Mouse (Mus musculus) intestine, embryonic 15.5 days (tissue): Measurements from ENCODE around the gene Marc2. TPM values are rescaled to one million over a fixed set of nuclear protein-coding genes. Genes with fewer than 3 reads are reported as not detected.

Experiments
- ATAC-seq: fragments of 200-750 bp; cut with Nextera tagmentation; 2 replicates; pipeline ENCODE4 v1.8.0; 2017; ENCODE audit warnings: moderate TSS enrichment, moderate library complexity
- H3K27ac ChIP-seq: fragments of 300-500 bp; sonication (generic); 2 replicates; pipeline ENCODE4 v1.5.1; 2015; ENCODE audit warnings: mild to moderate bottlenecking, inconsistent platforms
- H3K27me3 ChIP-seq: fragments of 300-500 bp; sonication (generic); replicated peaks from 2 replicates; pipeline ENCODE4 v1.6.1; 2015; ENCODE audit warnings: inconsistent platforms
- H3K36me3 ChIP-seq: fragments of 300-500 bp; sonication (generic); 2 replicates; pipeline ENCODE4 v1.6.1; 2015; ENCODE audit warnings: inconsistent platforms
- H3K4me1 ChIP-seq: fragments of 300-500 bp; sonication (generic); replicated peaks from 2 replicates; pipeline ENCODE4 v1.6.1; 2015; ENCODE audit warnings: inconsistent platforms
- H3K4me2 ChIP-seq: fragments of 300-500 bp; sonication (generic); replicated peaks from 2 replicates; pipeline ENCODE4 v1.6.1; 2015; ENCODE audit warnings: mild to moderate bottlenecking, inconsistent platforms
- H3K4me3 ChIP-seq: fragments of 300-500 bp; sonication (generic); replicated peaks from 2 replicates; pipeline ENCODE4 v1.5.1; 2015; ENCODE audit warnings: inconsistent platforms
- H3K9ac ChIP-seq: fragments of 300-500 bp; sonication (generic); 2 replicates; pipeline ENCODE4 v1.6.1; 2015; ENCODE audit warnings: inconsistent platforms
- H3K9me3 ChIP-seq: fragments of 300-500 bp; sonication (generic); 2 replicates; pipeline ENCODE4 v1.6.1; 2016; ENCODE audit warnings: inconsistent platforms
- WGBS: fragments of 180-500 bp; shearing (Covaris S2); methylation state at CpG from one replicate; pipeline ENCODE4 v1.1.7; 2015; 5-methylcytosine and 5-hydroxymethylcytosine counted together
- polyA plus RNA-seq: library from polyadenylated mRNA; unstranded; fragments of >200 nt; fragmentation: Nextera tagmentation; extraction: Ambion mirVana; gene quantifications from 2 replicates; pipeline ENCODE4 v1.2.1, GENCODE M21; 2015

Marc2 gene
- 361 and 402 TPM in 2 replicates for polyA plus RNA-seq

GRCm38 (mm10) chr1:184846092-184846750, at the start of gene Marc2:
Marc2 (minus strand) TSS chr1:184846451.
- 3% methylated on average over 18 of the region's 18 CpGs for WGBS
- peaks cover 14% of the 10 kb centered on the region; the same call in 1 of the 2 replicates for H3K4me1 ChIP-seq
- no peaks in the 10 kb centered on the region for H3K9me3 ChIP-seq
- H3K27ac ChIP-seq, result peak within 1 kb of the TSS; percentile 94
- H3K36me3 ChIP-seq, result peaks cover under 1% of the 10 kb centered on the region; the same call in 1 of the 2 replicates
- H3K27me3 ChIP-seq, result no peaks in the 10 kb centered on the region
- peak within 1 kb of the TSS; percentile 78 for H3K4me2 ChIP-seq
- H3K4me3 ChIP-seq, result peak within 1 kb of the TSS; percentile 96
- peak within 1 kb of the TSS; percentile 95 for H3K9ac ChIP-seq
- ATAC-seq, result peak; percentile 59

DNA sequence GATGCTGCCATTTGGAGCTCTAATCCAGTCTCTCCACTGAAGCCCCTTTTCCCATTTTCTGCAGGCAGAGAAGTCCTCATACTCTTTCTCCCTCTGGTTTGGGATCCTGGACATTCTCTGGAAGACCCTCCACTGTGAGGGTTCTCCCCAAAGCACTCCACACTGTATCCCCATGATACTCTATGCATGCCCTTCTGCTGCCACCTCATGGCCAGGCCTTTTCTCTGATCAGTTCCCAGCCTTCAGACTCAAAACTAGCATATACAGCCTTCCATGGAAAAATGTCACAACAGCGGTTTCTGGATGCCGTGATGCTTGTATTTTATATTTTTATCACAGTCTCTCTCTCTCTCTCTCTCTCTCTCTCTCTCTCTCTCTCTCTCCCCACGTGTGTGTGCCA, 45.7 kb upstream of the Marc2 start:
- WGBS, result 78% methylated on average over 3 of the region's 3 CpGs
- Histone ChIP-seq H3K27ac (no peak overlapping the region), H3K4me1 (no peaks in the 10 kb centered on the region)

DNA sequence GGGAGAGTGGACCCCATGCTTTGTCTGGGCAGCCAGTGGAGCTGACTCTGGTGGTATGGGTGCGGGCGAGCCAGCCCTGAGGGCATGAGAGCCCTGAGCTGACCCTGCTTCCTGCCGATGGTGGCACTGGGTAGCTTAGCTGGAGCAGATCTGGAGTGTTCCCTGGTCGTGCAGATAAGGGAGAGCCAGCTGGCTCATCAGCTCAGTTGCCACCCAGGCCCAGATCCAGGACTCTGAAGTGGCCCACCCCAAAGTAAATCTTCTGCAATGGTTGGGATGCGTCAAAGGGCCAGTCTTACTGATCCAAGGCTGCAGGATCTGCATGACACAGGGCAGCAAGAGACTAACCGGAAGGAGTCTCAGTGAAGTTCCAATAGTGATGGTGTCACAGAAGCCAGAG, 43.2 kb upstream of the Marc2 start:
- no peak overlapping the region for H3K4me3 ChIP-seq
- no peaks in the 10 kb centered on the region for H3K27me3 ChIP-seq
- H3K36me3 ChIP-seq, result no peaks in the 10 kb centered on the region
- no peak overlapping the region for H3K27ac ChIP-seq
- no peak overlapping the region for H3K4me2 ChIP-seq
- H3K9ac ChIP-seq, result no peak overlapping the region
- no peak for ATAC-seq
- H3K4me1 ChIP-seq, result no peaks in the 10 kb centered on the region
- 80% methylated on average over 6 of the region's 6 CpGs for WGBS
- H3K9me3 ChIP-seq, result no peaks in the 10 kb centered on the region

More for the DNA sequence above, 45.7 kb upstream of the Marc2 start:
- Histone ChIP-seq H3K36me3 (no peaks in the 10 kb centered on the region), H3K27me3 (no peaks in the 10 kb centered on the region), H3K9ac (no peak overlapping the region), H3K9me3 (no peaks in the 10 kb centered on the region), H3K4me2 (no peak overlapping the region), H3K4me3 (no peak overlapping the region)
- no peak for ATAC-seq

DNA sequence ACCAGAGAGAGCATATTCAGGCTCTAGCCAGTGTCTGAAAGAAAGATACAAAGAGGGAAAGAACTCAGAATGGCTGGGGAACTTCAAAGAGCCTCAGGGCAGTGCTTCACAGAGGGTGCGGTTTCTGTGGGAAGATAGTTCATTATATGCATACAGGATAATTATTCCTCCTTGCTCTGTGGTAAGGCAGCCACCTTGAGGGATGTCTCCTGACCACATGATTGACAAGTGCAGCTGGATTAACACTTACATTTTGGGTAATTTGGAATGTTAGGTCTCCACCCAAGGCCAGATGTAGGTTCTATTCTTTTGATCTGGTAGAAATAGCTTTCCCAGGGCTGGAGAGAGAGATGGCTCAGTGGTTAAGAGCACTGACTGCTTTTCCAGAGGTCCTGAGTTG, 39.9 kb upstream of the Marc2 start:
- 71% methylated on average over 1 of the region's 1 CpGs for WGBS
- H3K27ac ChIP-seq, result no peak overlapping the region
- no peak overlapping the region for H3K4me3 ChIP-seq
- no peaks in the 10 kb centered on the region for H3K9me3 ChIP-seq
- no peak overlapping the region for H3K4me2 ChIP-seq
- no peak for ATAC-seq
- peaks cover 20% of the 10 kb centered on the region for H3K27me3 ChIP-seq
- no peak overlapping the region for H3K9ac ChIP-seq
- peaks cover 8% of the 10 kb centered on the region; the same call in 1 of the 2 replicates for H3K4me1 ChIP-seq
- no peaks in the 10 kb centered on the region for H3K36me3 ChIP-seq

GRCm38 (mm10) chr1:184882281-184883268, 36.3 kb upstream of the Marc2 start, which contains the start of gene C130074G19Rik:
C130074G19Rik (minus strand) TSS chr1:184883218.
- 2% methylated on average over 77 of the region's 77 CpGs for WGBS
- Histone ChIP-seq H3K4me3 (peak within 1 kb of the TSS; percentile 59), H3K27ac (0 out of 2 replicates have a peak within 1 kb of the TSS, but pooled peaks have one; percentile 13)

DNA sequence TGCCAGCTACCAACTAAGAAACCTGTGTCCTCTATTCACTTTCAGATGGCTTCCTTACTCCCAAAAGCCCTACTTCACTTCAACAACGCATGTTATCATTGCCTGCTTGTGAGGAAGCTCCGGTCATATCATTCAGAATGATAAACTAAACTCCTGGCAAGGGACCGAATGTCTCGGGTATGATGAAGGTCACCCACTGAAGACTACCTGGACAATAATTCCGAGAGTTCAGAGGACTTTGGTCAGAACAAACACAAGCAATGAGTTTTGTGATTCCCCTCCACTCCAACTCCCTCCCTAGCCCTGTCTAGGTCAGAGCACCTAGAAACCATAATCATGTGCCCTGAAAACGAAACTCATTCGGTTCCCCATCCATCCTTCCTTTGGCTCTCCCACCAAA, 35.6 kb upstream of the Marc2 start:
- Histone ChIP-seq H3K36me3 (no peaks in the 10 kb centered on the region), H3K27ac (no peak overlapping the region), H3K9me3 (no peaks in the 10 kb centered on the region), H3K4me2 (peak overlapping the region; percentile 85), H3K4me1 (peaks cover 13% of the 10 kb centered on the region), H3K4me3 (peak overlapping the region; percentile 59), H3K27me3 (peaks cover 21% of the 10 kb centered on the region), H3K9ac (peak overlapping the region; percentile 57)
- ATAC-seq, result no peak
- 56% methylated on average over 7 of the region's 7 CpGs for WGBS

More at GRCm38 (mm10) chr1:184882281-184883268, 36.3 kb upstream of the Marc2 start, which contains the start of gene C130074G19Rik:
- peak; percentile 96 for ATAC-seq
- Histone ChIP-seq H3K27me3 (peaks cover 21% of the 10 kb centered on the region), H3K4me2 (peak within 1 kb of the TSS; percentile 85), H3K9me3 (no peaks in the 10 kb centered on the region), H3K4me1 (peaks cover 13% of the 10 kb centered on the region), H3K9ac (peak within 1 kb of the TSS; percentile 57), H3K36me3 (no peaks in the 10 kb centered on the region)

DNA sequence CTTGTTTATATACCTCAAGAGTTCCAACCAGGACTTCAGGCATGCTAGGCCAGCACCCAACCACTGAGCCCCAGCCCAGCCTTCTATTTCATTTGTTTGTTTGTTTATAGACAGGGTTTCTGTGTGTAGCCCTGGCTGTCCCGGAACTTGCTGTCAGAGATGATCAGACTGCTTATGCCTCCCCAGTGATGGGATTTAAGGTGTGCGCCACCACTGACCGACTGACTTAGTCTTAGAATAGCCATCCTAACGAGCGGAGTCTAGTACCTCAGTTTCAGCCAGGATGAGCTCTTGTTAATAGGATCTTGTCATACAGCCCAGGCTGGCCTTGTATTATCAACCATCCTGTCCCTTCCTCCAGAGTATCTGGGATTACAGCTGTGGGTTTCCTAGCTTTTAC, 35.0 kb upstream of the Marc2 start:
- no peak overlapping the region for H3K9ac ChIP-seq
- peaks cover 13% of the 10 kb centered on the region for H3K4me1 ChIP-seq
- ATAC-seq, result no peak
- H3K4me2 ChIP-seq, result peak overlapping the region; percentile 85
- WGBS, result 86% methylated on average over 5 of the region's 5 CpGs
- no peaks in the 10 kb centered on the region for H3K9me3 ChIP-seq
- H3K27ac ChIP-seq, result no peak overlapping the region
- peaks cover 21% of the 10 kb centered on the region for H3K27me3 ChIP-seq
- no peak overlapping the region for H3K4me3 ChIP-seq
- H3K36me3 ChIP-seq, result no peaks in the 10 kb centered on the region

DNA sequence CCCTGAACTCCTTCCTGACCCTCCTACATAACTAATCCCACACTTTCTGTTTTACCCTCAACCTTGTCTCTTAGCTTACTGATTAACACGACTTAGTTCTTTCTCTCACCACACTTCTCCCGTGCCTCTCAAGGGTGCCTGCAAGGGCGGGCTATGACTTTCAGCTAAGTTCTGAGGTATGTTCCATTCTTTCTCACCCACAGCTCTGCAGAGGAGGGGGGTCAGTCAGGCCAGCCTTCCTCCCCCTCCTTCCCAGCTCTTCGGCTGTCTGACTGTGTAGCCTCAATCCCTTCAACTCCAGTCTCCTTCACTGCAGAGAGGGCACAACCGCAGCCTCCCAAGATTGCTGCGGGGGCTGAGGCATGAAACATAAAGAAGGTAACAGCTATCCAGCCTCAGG, 32.6 kb upstream of the Marc2 start:
- peaks cover 21% of the 10 kb centered on the region for H3K27me3 ChIP-seq
- H3K4me2 ChIP-seq, result no peak overlapping the region
- 0 out of 2 replicates have a peak overlapping the region, but pooled peaks have one; percentile 0 for H3K27ac ChIP-seq
- no peak for ATAC-seq
- no peak overlapping the region for H3K9ac ChIP-seq
- peaks cover 13% of the 10 kb centered on the region for H3K4me1 ChIP-seq
- 64% methylated on average over 6 of the region's 6 CpGs for WGBS
- H3K9me3 ChIP-seq, result no peaks in the 10 kb centered on the region
- no peak overlapping the region for H3K4me3 ChIP-seq
- H3K36me3 ChIP-seq, result no peaks in the 10 kb centered on the region

DNA sequence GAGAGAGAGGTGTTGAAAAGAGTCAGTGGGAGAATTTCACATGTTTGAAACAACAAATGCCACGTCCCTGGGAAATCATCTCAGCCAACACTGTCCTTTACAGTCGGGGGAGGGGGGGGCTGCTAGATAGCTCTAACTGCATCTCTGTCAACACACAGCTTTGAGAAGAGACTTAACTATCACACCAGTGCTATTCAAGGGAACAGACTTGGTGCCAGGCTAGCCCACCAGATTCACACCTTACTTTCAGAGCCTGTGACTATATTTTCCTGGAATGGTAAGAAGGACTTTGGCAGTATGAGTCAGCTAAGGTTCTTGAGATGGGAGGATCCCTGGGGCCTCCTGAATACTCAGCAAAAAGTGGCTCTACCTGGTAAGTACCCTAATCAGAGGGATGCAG, 31.1 kb upstream of the Marc2 start:
- H3K27ac ChIP-seq, result no peak overlapping the region

DNA sequence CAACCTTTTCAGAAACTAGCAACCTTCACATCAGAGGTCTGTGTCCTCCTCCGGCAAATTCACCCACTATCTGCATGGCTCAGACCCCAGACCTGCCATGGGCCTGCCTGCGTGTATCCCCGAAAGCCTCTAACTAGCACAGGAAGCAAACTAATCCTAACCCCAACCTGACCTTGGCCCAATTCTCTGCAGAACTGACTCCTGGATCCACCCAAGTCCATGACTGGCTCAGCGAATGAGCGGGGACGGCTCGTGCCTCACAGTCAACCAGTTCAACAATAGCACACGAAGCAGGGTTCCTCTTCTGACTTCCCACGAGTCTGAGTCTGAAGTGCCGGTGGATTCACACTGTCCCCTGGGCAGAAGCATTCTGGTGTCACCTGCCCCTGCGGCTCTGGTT, 27.7 kb upstream of the Marc2 start:
- Histone ChIP-seq H3K4me1 (peaks cover 24% of the 10 kb centered on the region), H3K9me3 (no peaks in the 10 kb centered on the region), H3K27me3 (no peaks in the 10 kb centered on the region), H3K27ac (no peak overlapping the region), H3K9ac (no peak overlapping the region), H3K4me3 (no peak overlapping the region), H3K36me3 (no peaks in the 10 kb centered on the region), H3K4me2 (no peak overlapping the region)
- no peak for ATAC-seq
- WGBS, result 85% methylated on average over 11 of the region's 11 CpGs

More for the DNA sequence above, 31.1 kb upstream of the Marc2 start:
- H3K4me1 ChIP-seq, result peaks cover 11% of the 10 kb centered on the region
- 60% methylated on average over 2 of the region's 2 CpGs for WGBS
- H3K4me3 ChIP-seq, result no peak overlapping the region
- no peak overlapping the region for H3K4me2 ChIP-seq
- H3K9me3 ChIP-seq, result no peaks in the 10 kb centered on the region
- H3K36me3 ChIP-seq, result no peaks in the 10 kb centered on the region
- no peak overlapping the region for H3K9ac ChIP-seq
- no peak for ATAC-seq
- H3K27me3 ChIP-seq, result peaks cover 9% of the 10 kb centered on the region; the same call in 1 of the 2 replicates

DNA sequence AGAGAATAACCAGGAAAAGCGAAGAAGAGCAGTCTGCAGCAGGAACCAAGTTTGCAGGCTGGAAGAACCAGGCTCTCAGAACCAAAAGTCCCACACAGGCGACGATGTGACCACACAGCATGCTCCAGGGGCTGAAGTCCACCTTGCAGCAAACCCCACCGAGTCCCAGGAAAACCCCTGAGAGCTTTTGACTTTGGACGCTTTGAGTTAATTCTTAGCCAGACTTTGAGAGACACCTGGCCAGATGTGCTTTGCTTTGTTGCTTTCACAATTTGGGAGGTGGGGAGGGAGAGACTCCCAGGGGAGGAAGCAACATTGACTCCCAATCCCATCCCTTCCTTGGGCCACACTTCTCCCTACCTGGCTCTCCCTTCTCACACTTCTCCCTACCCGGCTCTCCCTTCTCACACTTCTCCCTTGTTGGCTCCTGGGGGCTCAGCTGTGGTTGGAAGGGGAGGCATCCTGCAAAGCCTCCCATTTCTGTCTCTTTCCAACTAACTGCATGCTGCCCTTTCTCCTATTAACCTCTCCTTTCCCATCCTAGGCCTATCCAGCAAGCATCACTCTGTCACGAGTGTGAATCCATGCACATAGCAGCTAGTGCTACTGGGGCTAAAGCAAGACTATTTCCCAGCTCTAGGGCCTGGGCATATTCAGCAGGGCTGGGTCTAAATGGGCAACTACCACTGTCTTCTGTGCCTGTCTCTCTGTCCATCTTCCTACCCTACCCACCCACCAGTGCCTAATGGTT, 26.0 kb upstream of the Marc2 start:
- 55% methylated on average over 7 of the region's 7 CpGs for WGBS
- no peak overlapping the region; the same call in 1 of the 2 replicates for H3K4me2 ChIP-seq
- H3K27me3 ChIP-seq, result no peaks in the 10 kb centered on the region
- H3K36me3 ChIP-seq, result no peaks in the 10 kb centered on the region
- no peaks in the 10 kb centered on the region for H3K9me3 ChIP-seq
- no peak overlapping the region for H3K9ac ChIP-seq
- H3K27ac ChIP-seq, result peak overlapping the region; percentile 65
- H3K4me3 ChIP-seq, result no peak overlapping the region
- peaks cover 22% of the 10 kb centered on the region for H3K4me1 ChIP-seq
- peak; percentile 59 for ATAC-seq
